Mouse (Mus musculus) MEL (cell line): ENCODE data around the gene Enox1. TPM values are rescaled to one million over a fixed set of nuclear protein-coding genes. Genes with fewer than 3 reads are reported as not detected.

Experiments used
- DNase-seq: peaks from one replicate; pipeline ENCODE4 v3.0.0; 2011; ENCODE audit warnings: low read depth, low spot score
- H3K27ac ChIP-seq: 2 replicates; pipeline ENCODE4 v1.5.1; 2012; ENCODE audit warnings: low read depth, mild to moderate bottlenecking, control low read depth, low read length, moderate library complexity; ENCODE audit not compliant: control insufficient read depth
- H3K27me3 ChIP-seq, 2 experiments: fragments of 150-350 bp in 1 of 2; sonication (generic) in 1 of 2; 2 replicates each; pipeline ENCODE4 v1.6.1; 2012; ENCODE audit warnings: low read length in 2 of 2, mild to moderate bottlenecking in 2 of 2, improper control_type of control experiment in 1 of 2, moderate library complexity in 1 of 2; ENCODE audit not compliant: insufficient read depth in 2 of 2, control insufficient read depth in 1 of 2
- H3K36me3 ChIP-seq, 2 experiments: 2 replicates each; pipeline ENCODE4 v1.6.1; 2012 to 2014; ENCODE audit warnings: low read length in 2 of 2, improper control_type of control experiment in 1 of 2, inconsistent platforms in 1 of 2, mild to moderate bottlenecking in 1 of 2; ENCODE audit not compliant: insufficient read depth in 2 of 2, control insufficient read depth in 1 of 2
- H3K4me1 ChIP-seq, 2 experiments: fragments of 150-350 bp in 1 of 2; sonication (generic) in 1 of 2; 2 replicates each; pipeline ENCODE4 v1.6.1; 2012; ENCODE audit warnings: low read length in 2 of 2, improper control_type of control experiment in 1 of 2, mild to moderate bottlenecking in 1 of 2; ENCODE audit not compliant: insufficient read depth in 2 of 2, control insufficient read depth in 1 of 2
- H3K4me3 ChIP-seq, 2 experiments: fragments of 150-350 bp in 1 of 2; sonication (generic) in 1 of 2; 2 replicates each; pipeline ENCODE4 v1.5.1; 2012; ENCODE audit warnings: low read depth in 2 of 2, low read length in 2 of 2, mild to moderate bottlenecking in 2 of 2, moderate library complexity in 2 of 2, control low read depth in 1 of 2, improper control_type of control experiment in 1 of 2; ENCODE audit not compliant: control insufficient read depth in 1 of 2, insufficient read depth in 1 of 2
- H3K79me2 ChIP-seq: 2 replicates; pipeline ENCODE4 v1.6.1; 2012; ENCODE audit warnings: mild to moderate bottlenecking, low read length, moderate library complexity; ENCODE audit not compliant: control insufficient read depth, poor library complexity, insufficient read depth
- H3K9ac ChIP-seq: 2 replicates; pipeline ENCODE4 v1.6.1; 2012; ENCODE audit warnings: low read depth, mild to moderate bottlenecking, control low read depth, low read length, moderate library complexity; ENCODE audit not compliant: control insufficient read depth, poor library complexity, severe bottlenecking
- H3K9me3 ChIP-seq: fragments of 150-350 bp; sonication (generic); replicated peaks from 2 replicates; pipeline ENCODE4 v1.6.1; 2012; ENCODE audit warnings: mild to moderate bottlenecking, low read length, improper control_type of control experiment, moderate library complexity; ENCODE audit not compliant: insufficient read depth
- BHLHE40 ChIP-seq: IDR thresholded peaks from 2 replicates; pipeline ENCODE4 v1.6.1; 2012; ENCODE audit warnings: low read depth, mild to moderate bottlenecking, inconsistent platforms, low read length, improper control_type of control experiment, borderline replicate concordance
- CHD2 ChIP-seq: IDR thresholded peaks from 2 replicates; pipeline ENCODE4 v1.6.1; 2011; ENCODE audit warnings: low read length, improper control_type of control experiment
- HCFC1 ChIP-seq: IDR thresholded peaks from 2 replicates; pipeline ENCODE4 v1.6.1; 2012; ENCODE audit warnings: low read depth, mild to moderate bottlenecking, inconsistent platforms, low read length, improper control_type of control experiment, moderate library complexity
- KAT2A ChIP-seq: conservative IDR thresholded peaks from 2 replicates; pipeline ENCODE4 v1.6.1; 2012; ENCODE audit warnings: low read depth, low read length, improper control_type of control experiment, inconsistent platforms
- MAFK ChIP-seq: IDR thresholded peaks from 2 replicates; pipeline ENCODE4 v1.6.1; 2011; ENCODE audit warnings: low read depth, mild to moderate bottlenecking, low read length, improper control_type of control experiment, borderline replicate concordance
- MEF2A ChIP-seq: IDR thresholded peaks from 2 replicates; pipeline ENCODE4 v1.6.1; 2014; ENCODE audit warnings: low read depth, mild to moderate bottlenecking, inconsistent platforms, low read length, improper control_type of control experiment; ENCODE audit not compliant: poor library complexity, insufficient replicate concordance, severe bottlenecking; ENCODE audit errors: extremely low read depth
- MYB ChIP-seq: IDR thresholded peaks from 2 replicates; pipeline ENCODE4 v1.6.1; 2011; ENCODE audit warnings: mild to moderate bottlenecking, low read depth, low read length, improper control_type of control experiment
- MYC ChIP-seq: IDR thresholded peaks from 2 replicates; pipeline ENCODE4 v1.6.1; 2011; ENCODE audit warnings: low read depth, mild to moderate bottlenecking, low read length, improper control_type of control experiment, moderate library complexity
- NRF1 ChIP-seq: IDR thresholded peaks from 2 replicates; pipeline ENCODE4 v1.6.1; 2014; ENCODE audit warnings: low read depth, mild to moderate bottlenecking, inconsistent platforms, low read length, improper control_type of control experiment, moderate library complexity; ENCODE audit not compliant: poor library complexity, insufficient read depth, severe bottlenecking
- POLR2A ChIP-seq, 2 experiments: IDR thresholded peaks; 2 replicates each; pipeline ENCODE4 v1.6.1; 2011 to 2012; ENCODE audit warnings: low read length in 2 of 2, mild to moderate bottlenecking in 2 of 2, control low read depth in 1 of 2, improper control_type of control experiment in 1 of 2, low read depth in 1 of 2, moderate library complexity in 1 of 2; ENCODE audit not compliant: control insufficient read depth in 1 of 2, insufficient read depth in 1 of 2, poor library complexity in 1 of 2
- POLR2AphosphoS5 ChIP-seq: IDR thresholded peaks from 2 replicates; pipeline ENCODE4 v1.6.1; 2012; ENCODE audit warnings: low read depth, borderline replicate concordance, mild to moderate bottlenecking, inconsistent platforms, low read length, moderate library complexity, mixed read lengths
- RAD21 ChIP-seq: IDR thresholded peaks from 2 replicates; pipeline ENCODE4 v1.6.1; 2011; ENCODE audit warnings: mild to moderate bottlenecking, low read depth, low read length, improper control_type of control experiment
- RCOR1 ChIP-seq: IDR thresholded peaks from 2 replicates; pipeline ENCODE4 v1.6.1; 2012; ENCODE audit warnings: low read depth, mild to moderate bottlenecking, inconsistent platforms, low read length, improper control_type of control experiment
- SMC3 ChIP-seq: IDR thresholded peaks from 2 replicates; pipeline ENCODE4 v1.6.1; 2011; ENCODE audit warnings: low read depth, low read length, improper control_type of control experiment
- TAL1 ChIP-seq: IDR thresholded peaks from 2 replicates; pipeline ENCODE4 v1.6.1; 2012; ENCODE audit warnings: mild to moderate bottlenecking, inconsistent platforms, low read length, moderate library complexity, mixed read lengths
- TBP ChIP-seq: IDR thresholded peaks from 2 replicates; pipeline ENCODE4 v1.8.0; 2011; ENCODE audit warnings: low read depth, low read length, improper control_type of control experiment
- UBTF ChIP-seq: IDR thresholded peaks from 2 replicates; pipeline ENCODE4 v1.6.1; 2012; ENCODE audit warnings: low read depth, mild to moderate bottlenecking, inconsistent platforms, low read length, improper control_type of control experiment, moderate library complexity, borderline replicate concordance; ENCODE audit not compliant: insufficient read depth
- USF2 ChIP-seq, 2 experiments: IDR thresholded peaks; 2 replicates each; pipeline ENCODE4 v1.6.1; 2011 to 2012; ENCODE audit warnings: improper control_type of control experiment in 2 of 2, low read length in 2 of 2, borderline replicate concordance in 1 of 2, inconsistent platforms in 1 of 2, low read depth in 1 of 2, mild to moderate bottlenecking in 1 of 2; ENCODE audit not compliant: insufficient read depth in 1 of 2
- ZKSCAN1 ChIP-seq: IDR thresholded peaks from 2 replicates; pipeline ENCODE4 v1.6.1; 2012; ENCODE audit warnings: low read depth, mild to moderate bottlenecking, inconsistent platforms, low read length, improper control_type of control experiment, moderate library complexity
- polyA plus RNA-seq, 2 experiments: library from polyadenylated mRNA; stranded (reverse) in 1 of 2; unstranded in 1 of 2; fragments of >175 nt in 1 of 2; fragments of >200 nt in 1 of 2; gene quantifications; 2 replicates each; pipeline versions ENCODE4 v1.2.1 to v1.2.4; 2012; ENCODE audit warnings: low replicate concordance in 2 of 2, low read depth in 1 of 2; ENCODE audit not compliant: insufficient read length in 2 of 2, insufficient read depth in 1 of 2, missing spikeins in 1 of 2
- total RNA-seq: library from RNA; depleted of rRNA; stranded (reverse); fragments of 300-350 nt; gene quantifications from 2 replicates; pipeline ENCODE4 v1.2.3, GENCODE M21; 2012

Gene Enox1
- total and polyA plus RNA-seq, 3 experiments, result not detected

- H3K79me2 ChIP-seq, result no peaks in the 10 kb centered on the region
- no peaks in the 10 kb centered on the region for H3K36me3 ChIP-seq
- H3K9me3 ChIP-seq, result no peaks in the 10 kb centered on the region
- H3K4me3 ChIP-seq, result no peak overlapping the region
- no peak overlapping the region for H3K27ac ChIP-seq
- no peak overlapping the region for H3K9ac ChIP-seq
- DNase-seq, result no peak
- no peak for TF ChIP-seq MYC
- no peak for TF ChIP-seq ZKSCAN1
- TF ChIP-seq KAT2A, result no peak
- no peak for TF ChIP-seq TBP
- no peak for TF ChIP-seq RCOR1
- H3K4me1 ChIP-seq, result no peaks in the 10 kb centered on the region
- H3K27me3 ChIP-seq, result no peaks in the 10 kb centered on the region
These were observed 18.4 kb downstream of the Enox1 start for GRCm38 (mm10) chr14:77174931-77175330.

GRCm38 (mm10) chr14:77180241-77180640, 23.7 kb downstream of the Enox1 start:
- H3K4me1 ChIP-seq, result no peaks in the 10 kb centered on the region
- H3K4me3 ChIP-seq, result no peak overlapping the region
- H3K36me3 ChIP-seq, result no peaks in the 10 kb centered on the region
- DNase-seq, result no peak
- H3K79me2 ChIP-seq, result no peaks in the 10 kb centered on the region
- no peak overlapping the region for H3K27ac ChIP-seq
- no peaks in the 10 kb centered on the region for H3K27me3 ChIP-seq
- no peak for TF ChIP-seq MYB
- TF ChIP-seq NRF1, result no peak
- no peak for TF ChIP-seq BHLHE40
- TF ChIP-seq POLR2A (IDR thresholded peaks at IDR 0.05; ENCODE audit: control insufficient read depth in 1 of 2, insufficient read depth in 1 of 2, low read depth in 1 of 2, low read length in 2 of 2, poor library complexity in 1 of 2), result no peak
- no peak for TF ChIP-seq RAD21
- no peak for TF ChIP-seq KAT2A
- TF ChIP-seq POLR2AphosphoS5, result no peak
- TF ChIP-seq CHD2, result no peak
- TF ChIP-seq SMC3, result no peak
- TF ChIP-seq UBTF, result no peak
- TF ChIP-seq TBP, result no peak
- TF ChIP-seq HCFC1, result no peak
- TF ChIP-seq MAFK, result no peak
- no peak for TF ChIP-seq USF2 (IDR thresholded peaks at IDR 0.05; ENCODE audit: borderline replicate concordance in 1 of 2, insufficient read depth in 1 of 2, low read depth in 1 of 2, low read length in 2 of 2)
- no peak for TF ChIP-seq MEF2A
- TF ChIP-seq TAL1, result no peak
- no peaks in the 10 kb centered on the region for H3K9me3 ChIP-seq
- H3K9ac ChIP-seq, result no peak overlapping the region
